Mouse (Mus musculus) cortical plate, adult 2 months (tissue): ENCODE results near the gene Olfr282.

Experiments used
- CTCF ChIP-seq: fragments of 200-500 bp; IDR thresholded peaks from 2 replicates; pipeline ENCODE4 v1.5.1; 2011; ENCODE audit warnings: mild to moderate bottlenecking, control low read depth, low read length; ENCODE audit not compliant: insufficient read depth; ENCODE audit errors: extremely low read depth
- POLR2A ChIP-seq: fragments of 200-500 bp; IDR thresholded peaks from 2 replicates; pipeline ENCODE4 v1.6.1; 2011; ENCODE audit warnings: mild to moderate bottlenecking, low read length, control low read depth; ENCODE audit not compliant: insufficient read depth; ENCODE audit errors: extremely low read depth

- TF ChIP-seq POLR2A, result no peak
- TF ChIP-seq CTCF, result no peak
Observed at GRCm38 (mm10) chr15:98425188-98425587, 5.8 kb upstream of the Olfr282 start.
